Mouse (Mus musculus): ENCODE data around the gene Macf1. TPM values are rescaled to one million over a fixed set of nuclear protein-coding genes. Genes with fewer than 3 reads are reported as not detected.

Macf1 gene
- polyA plus RNA-seq, 1 experiment from 2014 or later, result 28.9 TPM

DNA sequence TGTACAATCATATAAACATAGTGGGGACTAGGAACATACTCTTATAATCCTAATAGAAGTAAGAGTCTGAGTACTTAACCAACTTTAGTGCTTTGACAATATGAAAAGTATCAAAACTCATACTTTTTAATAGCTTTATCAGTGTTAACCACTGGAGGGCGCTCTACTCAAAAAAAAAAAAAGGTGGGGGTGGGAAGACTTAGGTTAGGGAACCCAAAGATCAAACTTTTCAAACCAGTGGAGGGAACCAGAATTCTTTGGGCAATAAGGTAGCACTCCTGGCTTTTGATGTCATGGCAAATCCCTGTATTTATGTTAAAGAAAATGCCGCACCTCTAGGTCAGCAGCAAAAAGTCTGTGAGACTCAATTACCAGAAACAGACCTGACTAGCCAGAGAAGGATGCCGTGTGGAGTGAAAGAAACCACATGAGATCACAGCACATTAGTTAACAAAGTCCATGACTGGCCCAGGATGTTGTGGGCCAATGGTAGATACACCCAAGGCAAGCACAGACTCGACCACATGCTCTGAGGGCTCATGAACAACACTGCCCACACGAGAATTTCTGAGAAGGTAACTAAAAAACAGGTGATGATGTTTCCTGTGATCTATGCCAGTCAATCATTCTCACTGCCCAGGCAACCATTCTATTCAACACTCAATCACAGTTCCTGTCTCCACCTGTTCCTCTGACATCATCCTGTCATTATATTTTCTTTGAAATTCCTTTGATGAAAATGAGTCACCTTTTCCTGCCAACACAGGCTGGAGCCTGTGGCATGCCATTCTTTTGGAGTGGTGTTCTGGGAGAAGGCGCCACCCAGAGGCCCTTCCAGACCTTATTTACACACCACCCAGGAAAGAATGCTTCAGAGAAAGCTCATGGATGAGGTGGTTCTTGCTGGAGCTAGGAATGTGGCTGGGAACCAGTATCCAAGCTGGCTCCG lies 95.5 kb downstream of the Macf1 start:
- ATAC-seq (ENCODE audit: low FRiP score, low TSS enrichment) (peak; percentile 92), DNase-seq (ENCODE audit: low spot score) (peak; percentile 75)
- H3K9me3 ChIP-seq (ENCODE audit: control insufficient read depth, low read length), result no peaks in the 10 kb centered on the region
- 15% methylated on average over 7 of the region's 7 CpGs for WGBS
- H3K4me3 ChIP-seq (ENCODE audit: low read depth, low read length), result no peak overlapping the region
- H3K27ac ChIP-seq (replicated peaks), result peak overlapping the region; percentile 71
- peaks cover 3% of the 10 kb centered on the region; the same call in 1 of the 2 replicates for H3K4me1 ChIP-seq (replicated peaks; ENCODE audit: control insufficient read depth, insufficient read depth)
- no peaks in the 10 kb centered on the region for H3K27me3 ChIP-seq (ENCODE audit: control insufficient read depth, insufficient read depth, low read length)
- H3K4me2 ChIP-seq (replicated peaks; ENCODE audit: low read depth), result no peak overlapping the region
- H3K36me3 ChIP-seq (ENCODE audit: control insufficient read depth, insufficient read depth, low read length), result no peaks in the 10 kb centered on the region
- no peak overlapping the region for H3K9ac ChIP-seq (ENCODE audit: low read length)
- TF ChIP-seq CTCF (IDR thresholded peaks at IDR 0.05; ENCODE audit: low read depth) (peak; percentile 74), EP300 (optimal IDR thresholded peaks at IDR 0.05) (peak; percentile 87)

DNA sequence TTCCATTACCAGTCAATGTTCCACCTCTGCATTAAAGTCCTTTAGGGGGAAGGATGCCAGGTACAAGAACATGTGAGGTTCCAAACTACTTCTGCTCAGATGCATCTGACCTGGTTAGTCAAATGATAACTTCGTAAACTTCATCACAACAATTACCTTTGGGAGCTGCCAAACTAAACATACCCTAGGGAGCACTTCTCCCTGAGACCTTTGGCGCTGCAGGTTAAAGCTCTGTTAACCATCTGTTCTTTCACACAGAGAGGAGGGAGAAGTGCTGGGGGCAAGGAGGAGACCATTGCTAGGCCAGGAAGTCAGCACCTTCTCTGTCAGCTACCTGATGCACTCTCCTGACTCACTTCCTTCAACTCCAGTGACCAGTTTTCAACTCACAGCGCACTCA lies 96.5 kb downstream of the Macf1 start:
- H3K4me2 ChIP-seq (replicated peaks; ENCODE audit: low read depth), result no peak overlapping the region
- H3K27me3 ChIP-seq (ENCODE audit: control insufficient read depth, insufficient read depth, low read length), result no peaks in the 10 kb centered on the region
- H3K4me1 ChIP-seq (replicated peaks; ENCODE audit: control insufficient read depth, insufficient read depth), result no peaks in the 10 kb centered on the region
- WGBS, result 71% methylated on average over 3 of the region's 3 CpGs
- DNase-seq (ENCODE audit: low spot score), result no peak
- no peaks in the 10 kb centered on the region for H3K9me3 ChIP-seq (ENCODE audit: control insufficient read depth, low read length)
- H3K27ac ChIP-seq (replicated peaks), result peak overlapping the region; percentile 13; the same call in 1 of the 2 replicates
- no peak overlapping the region for H3K9ac ChIP-seq (ENCODE audit: low read length)
- H3K4me3 ChIP-seq (ENCODE audit: low read depth, low read length), result no peak overlapping the region
- no peaks in the 10 kb centered on the region for H3K36me3 ChIP-seq (ENCODE audit: control insufficient read depth, insufficient read depth, low read length)
- no peak for TF ChIP-seq CTCF (IDR thresholded peaks at IDR 0.05; ENCODE audit: low read depth)
- TF ChIP-seq EP300 (optimal IDR thresholded peaks at IDR 0.05), result no peak
- no peak for ATAC-seq (ENCODE audit: low FRiP score, low TSS enrichment)

DNA sequence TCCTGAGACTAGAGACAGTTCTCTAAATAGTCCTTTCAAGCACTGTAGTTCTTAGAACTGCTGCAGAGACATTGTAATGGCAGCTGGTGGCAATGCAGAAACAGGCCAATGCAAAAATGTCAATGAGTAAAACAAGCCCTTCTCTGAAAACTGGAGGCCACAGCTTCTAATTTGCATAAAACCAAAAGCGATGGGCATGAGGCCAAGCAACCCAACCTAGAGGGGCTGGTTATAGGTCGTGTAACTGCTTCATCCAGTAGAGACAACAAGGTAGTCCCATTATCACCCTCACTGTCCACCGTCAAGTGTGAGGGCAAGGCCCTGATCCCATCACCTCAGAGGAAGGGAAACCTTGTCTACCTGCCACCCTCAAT lies 99.5 kb downstream of the Macf1 start:
- no peaks in the 10 kb centered on the region for H3K4me1 ChIP-seq (replicated peaks; ENCODE audit: control insufficient read depth, insufficient read depth)
- DNase-seq (ENCODE audit: low spot score) (no peak), ATAC-seq (ENCODE audit: low FRiP score, low TSS enrichment) (no peak)
- H3K36me3 ChIP-seq (ENCODE audit: control insufficient read depth, insufficient read depth, low read length), result no peaks in the 10 kb centered on the region
- no peaks in the 10 kb centered on the region for H3K27me3 ChIP-seq (ENCODE audit: control insufficient read depth, insufficient read depth, low read length)
- H3K9me3 ChIP-seq (ENCODE audit: control insufficient read depth, low read length), result no peaks in the 10 kb centered on the region
- no peak overlapping the region for H3K4me3 ChIP-seq (ENCODE audit: low read depth, low read length)
- 60% methylated on average over 3 of the region's 3 CpGs for WGBS
- no peak overlapping the region for H3K9ac ChIP-seq (ENCODE audit: low read length)
- no peak overlapping the region for H3K4me2 ChIP-seq (replicated peaks; ENCODE audit: low read depth)
- H3K27ac ChIP-seq (replicated peaks), result no peak overlapping the region
- no peak for TF ChIP-seq CTCF (IDR thresholded peaks at IDR 0.05; ENCODE audit: low read depth)
- no peak for TF ChIP-seq EP300 (optimal IDR thresholded peaks at IDR 0.05)

DNA sequence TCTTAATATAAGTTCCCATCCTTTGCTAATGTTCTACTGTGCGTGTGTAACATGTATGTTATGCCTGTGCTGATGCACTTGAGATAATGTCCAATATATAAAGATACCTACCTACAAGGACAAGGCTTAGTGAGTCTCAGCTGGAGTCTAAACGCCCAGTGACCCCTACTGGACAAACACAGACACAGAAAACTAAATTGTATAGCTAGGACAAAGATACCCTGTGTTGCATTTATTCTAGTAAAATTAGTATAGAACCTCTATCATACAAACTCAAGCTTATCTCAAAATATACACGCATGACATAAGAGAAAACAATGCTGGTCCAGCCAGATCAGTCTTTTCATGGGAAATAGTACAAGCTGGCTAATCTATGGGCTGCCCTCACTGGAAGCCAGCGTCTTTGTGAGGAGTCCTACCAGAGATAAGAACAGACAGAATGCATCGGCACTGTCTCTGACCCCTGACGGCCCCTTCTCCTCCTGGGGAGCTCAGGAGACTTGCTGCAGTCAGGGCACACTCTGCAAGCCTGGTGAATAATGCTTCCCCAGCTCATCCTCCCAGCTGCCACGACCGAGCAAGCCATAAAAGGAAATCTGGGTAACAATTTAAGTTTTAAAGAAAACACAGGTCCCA lies 100.0 kb downstream of the Macf1 start:
- H3K36me3 ChIP-seq (ENCODE audit: control insufficient read depth, insufficient read depth, low read length), result no peaks in the 10 kb centered on the region
- no peak for ATAC-seq (ENCODE audit: low FRiP score, low TSS enrichment)
- H3K4me3 ChIP-seq (ENCODE audit: low read depth, low read length), result no peak overlapping the region
- H3K27me3 ChIP-seq (ENCODE audit: control insufficient read depth, insufficient read depth, low read length), result no peaks in the 10 kb centered on the region
- DNase-seq (ENCODE audit: low spot score), result no peak
- no peaks in the 10 kb centered on the region for H3K9me3 ChIP-seq (ENCODE audit: control insufficient read depth, low read length)
- 39% methylated on average over 8 of the region's 8 CpGs for WGBS
- no peaks in the 10 kb centered on the region for H3K4me1 ChIP-seq (replicated peaks; ENCODE audit: control insufficient read depth, insufficient read depth)
- no peak overlapping the region for H3K27ac ChIP-seq (replicated peaks)
- no peak overlapping the region for H3K9ac ChIP-seq (ENCODE audit: low read length)
- no peak overlapping the region for H3K4me2 ChIP-seq (replicated peaks; ENCODE audit: low read depth)
- TF ChIP-seq CTCF (IDR thresholded peaks at IDR 0.05; ENCODE audit: low read depth) (peak; percentile 83), EP300 (optimal IDR thresholded peaks at IDR 0.05) (no peak)

DNA sequence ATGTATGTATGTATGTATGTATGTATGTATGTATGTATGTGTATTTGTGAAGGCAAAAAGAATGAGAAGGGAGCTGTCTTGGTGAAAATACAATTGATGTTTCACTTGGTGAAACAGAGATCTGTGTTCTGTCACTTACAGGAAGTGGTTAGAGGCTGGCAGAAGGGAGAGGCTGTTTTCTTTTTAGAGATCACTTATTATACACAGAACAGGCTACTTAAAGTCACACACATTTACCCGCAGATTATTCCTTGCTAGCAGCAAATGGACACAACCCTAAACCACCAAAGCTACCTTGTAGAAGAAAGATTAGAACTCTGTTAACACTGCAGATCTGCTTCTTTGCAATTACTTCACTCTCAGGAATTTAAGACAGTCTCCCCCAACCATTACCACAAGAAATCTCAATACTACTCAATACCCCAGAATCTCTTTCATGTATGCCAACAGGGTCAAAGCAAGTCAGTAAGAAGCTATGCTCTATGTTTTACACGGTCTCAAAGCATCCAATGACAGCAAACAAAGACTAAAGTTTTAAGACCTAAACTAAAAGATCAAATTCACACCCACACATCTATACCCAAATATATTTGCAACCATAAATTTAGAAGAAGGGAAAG lies 106.6 kb downstream of the Macf1 start:
- DNase-seq (ENCODE audit: low spot score) (no peak), ATAC-seq (ENCODE audit: low FRiP score, low TSS enrichment) (no peak)
- Histone ChIP-seq H3K9ac (ENCODE audit: low read length) (no peak overlapping the region), H3K36me3 (ENCODE audit: control insufficient read depth, insufficient read depth, low read length) (no peaks in the 10 kb centered on the region), H3K4me2 (replicated peaks; ENCODE audit: low read depth) (no peak overlapping the region), H3K27ac (replicated peaks) (no peak overlapping the region), H3K4me3 (ENCODE audit: low read depth, low read length) (no peak overlapping the region), H3K27me3 (ENCODE audit: control insufficient read depth, insufficient read depth, low read length) (no peaks in the 10 kb centered on the region), H3K4me1 (replicated peaks; ENCODE audit: control insufficient read depth, insufficient read depth) (no peaks in the 10 kb centered on the region), H3K9me3 (ENCODE audit: control insufficient read depth, low read length) (no peaks in the 10 kb centered on the region)
- TF ChIP-seq CTCF (IDR thresholded peaks at IDR 0.05; ENCODE audit: low read depth) (no peak), EP300 (optimal IDR thresholded peaks at IDR 0.05) (no peak)
- 39% methylated on average over 2 of the region's 2 CpGs for WGBS

Data from stomach, postnatal 0 days (tissue).